Mouse (Mus musculus) gastrocnemius, adult 2 months (tissue): ENCODE measurements at regions not wholly inside any gene's neighbourhood (a gene's known extent, or its start where the extent isn't known, plus 50 kb on each side); places are given as distances from the start of the nearest gene placed in this dataset.

Experiments used
- DNase-seq: peaks from one replicate; pipeline ENCODE4 v3.0.0; 2022
- H3K27ac ChIP-seq: fragments of 200-600 bp; 2 replicates; pipeline ENCODE4 v1.8.1; 2022; ENCODE audit warnings: mild to moderate bottlenecking
- H3K4me3 ChIP-seq: fragments of 200-600 bp; 2 replicates; pipeline ENCODE4 v1.8.1; 2022; ENCODE audit warnings: mild to moderate bottlenecking, moderate library complexity
- CTCF ChIP-seq: fragments of 200-600 bp; IDR thresholded peaks from 2 replicates; pipeline ENCODE4 v1.8.1; 2022; ENCODE audit warnings: antibody characterized with exemption, mild to moderate bottlenecking, moderate library complexity
- intact Hi-C: fragments of 180-260 bp; cut with DNase I; formaldehyde crosslinking; loops from one replicate; pipeline ENCODE4 v1.15.1; 2025

- no peak for TF ChIP-seq CTCF
- peak; percentile 27 for DNase-seq
- peak overlapping the region; percentile 88 for H3K27ac ChIP-seq
- H3K4me3 ChIP-seq: peak overlapping the region; percentile 62
- intact Hi-C loops: loop anchor here (2.0 kb wide), 1 partner anchor 51 kb away; the partner anchor contains the start of gene S1pr1
Measured at GRCm38 (mm10) chr3:115766153-115766552, 51.3 kb upstream of the S1pr1 start.

- no peak for DNase-seq
- TF ChIP-seq CTCF: no peak
- H3K4me3 ChIP-seq: peak overlapping the region; percentile 46
- intact Hi-C loops: no loop called here
- peak overlapping the region; percentile 88 for H3K27ac ChIP-seq
Measured at GRCm38 (mm10) chr3:115768290-115768689, 53.4 kb upstream of the S1pr1 start.

GRCm38 (mm10) chr3:115768761-115769530, 54.1 kb upstream of the S1pr1 start:
- TF ChIP-seq CTCF: no peak
- DNase-seq: peak; percentile 33
- Histone ChIP-seq H3K27ac (peak overlapping the region; percentile 88), H3K4me3 (no peak overlapping the region)
- intact Hi-C loops: no loop called here

- TF ChIP-seq CTCF: no peak
- no peak for DNase-seq
- Histone ChIP-seq H3K27ac (peak overlapping the region; percentile 87), H3K4me3 (0 out of 2 replicates have a peak overlapping the region, but pooled peaks have one; percentile 4)
- intact Hi-C loops: no loop called here
Measured at GRCm38 (mm10) chr3:115772676-115773075, 57.8 kb upstream of the S1pr1 start.

- Histone ChIP-seq H3K27ac (no peak overlapping the region), H3K4me3 (no peak overlapping the region)
- no peak for TF ChIP-seq CTCF
- no peak for DNase-seq
- intact Hi-C loops: no loop called here
Measured at GRCm38 (mm10) chr3:115774321-115774720, 59.4 kb upstream of the S1pr1 start.

GRCm38 (mm10) chr3:115774723-115775122, 59.9 kb upstream of the S1pr1 start:
- no peak for DNase-seq
- Histone ChIP-seq H3K4me3 (no peak overlapping the region), H3K27ac (no peak overlapping the region)
- TF ChIP-seq CTCF: no peak
- intact Hi-C loops: no loop called here

- H3K4me3 ChIP-seq: no peak overlapping the region
- H3K27ac ChIP-seq: peak overlapping the region; percentile 85
- TF ChIP-seq CTCF: no peak
- intact Hi-C loops: no loop called here
- DNase-seq: no peak
Measured at GRCm38 (mm10) chr3:115779144-115779890, 64.4 kb upstream of the S1pr1 start.

GRCm38 (mm10) chr3:115779906-115780305, 65.0 kb upstream of the S1pr1 start:
- no peak overlapping the region for H3K4me3 ChIP-seq
- peak overlapping the region; percentile 85 for H3K27ac ChIP-seq
- intact Hi-C loops: no loop called here
- no peak for DNase-seq
- TF ChIP-seq CTCF: no peak

- TF ChIP-seq CTCF: no peak
- H3K4me3 ChIP-seq: no peak overlapping the region
- intact Hi-C loops: no loop called here
- DNase-seq: no peak
- peak overlapping the region; percentile 28; the same call in 1 of the 2 replicates for H3K27ac ChIP-seq
Measured at GRCm38 (mm10) chr3:115782726-115783125, 67.9 kb upstream of the S1pr1 start.

GRCm38 (mm10) chr3:115787360-115787759, 72.5 kb upstream of the S1pr1 start:
- Histone ChIP-seq H3K27ac (no peak overlapping the region), H3K4me3 (no peak overlapping the region)
- DNase-seq: no peak
- TF ChIP-seq CTCF: no peak
- intact Hi-C loops: no loop called here

- TF ChIP-seq CTCF: no peak
- DNase-seq: no peak
- Histone ChIP-seq H3K27ac (no peak overlapping the region; the same call in 1 of the 2 replicates), H3K4me3 (no peak overlapping the region)
- intact Hi-C loops: no loop called here
Measured at GRCm38 (mm10) chr3:115788525-115788924, 73.7 kb upstream of the S1pr1 start.

GRCm38 (mm10) chr3:115789063-115789462, 74.2 kb upstream of the S1pr1 start:
- H3K27ac ChIP-seq: peak overlapping the region; percentile 70
- TF ChIP-seq CTCF: no peak
- no peak for DNase-seq
- intact Hi-C loops: no loop called here
- no peak overlapping the region for H3K4me3 ChIP-seq

GRCm38 (mm10) chr3:115792606-115793005, 77.7 kb upstream of the S1pr1 start:
- H3K27ac ChIP-seq: peak overlapping the region; percentile 50
- intact Hi-C loops: no loop called here
- H3K4me3 ChIP-seq: no peak overlapping the region
- DNase-seq: no peak
- TF ChIP-seq CTCF: no peak
